Mouse (Mus musculus): ENCODE measurements around the gene Cd2ap.
"Not testable (repeated sequence)": the region's sequence is repeated elsewhere in the genome, so short reads cannot be mapped to it uniquely, and the experiment has no call there.

Cd2ap gene

DNA sequence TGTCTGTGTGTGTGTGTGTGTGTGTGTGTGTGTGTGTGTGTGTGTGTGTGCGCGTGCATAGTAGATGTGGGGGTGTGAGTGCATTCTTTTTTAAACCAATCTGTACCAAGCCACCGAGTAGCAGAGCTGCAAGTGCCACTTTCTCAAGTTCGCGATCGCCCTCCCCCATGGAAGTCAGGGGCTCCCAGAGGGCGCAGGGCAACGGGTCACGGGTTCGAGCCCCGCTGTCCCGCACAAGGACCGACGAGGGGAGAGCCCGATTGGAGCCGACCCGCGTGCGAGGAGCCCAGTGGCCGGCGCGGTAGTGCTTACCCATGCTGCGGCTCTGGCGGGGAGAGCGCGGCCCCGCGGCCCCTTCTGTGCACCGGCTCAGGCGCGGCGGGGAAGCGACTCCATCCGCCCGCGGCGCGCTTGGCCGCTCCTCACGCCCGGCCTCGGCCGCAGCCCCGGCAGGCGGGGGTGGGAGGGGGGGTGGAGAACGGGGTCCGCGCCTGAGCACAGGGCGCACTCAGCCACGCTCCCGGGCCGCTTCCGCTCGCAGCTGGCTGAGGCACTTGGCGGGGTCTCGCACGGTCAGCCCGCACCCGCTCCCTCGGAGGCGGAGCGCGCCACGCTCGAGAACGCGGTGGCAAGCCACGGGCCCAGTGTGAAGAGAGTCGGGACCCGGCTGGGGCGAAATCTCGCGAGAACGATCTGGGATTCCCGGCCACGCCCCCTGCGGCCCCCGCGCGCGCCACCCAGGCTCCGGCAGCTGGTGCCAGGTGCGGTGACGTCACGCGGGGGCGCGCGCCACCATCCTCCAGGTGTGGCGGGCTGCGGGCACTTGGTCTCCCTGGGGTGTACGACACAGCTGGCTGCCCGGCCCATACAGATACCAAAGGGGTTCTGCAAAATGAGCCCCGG, at the start of gene Cd2ap:
TSS of gene Cd2ap (minus strand) at position 665 of the 903 bp plus-strand sequence.
- DNase-seq (ENCODE audit: low read depth, low spot score): peak; percentile 97

DNA sequence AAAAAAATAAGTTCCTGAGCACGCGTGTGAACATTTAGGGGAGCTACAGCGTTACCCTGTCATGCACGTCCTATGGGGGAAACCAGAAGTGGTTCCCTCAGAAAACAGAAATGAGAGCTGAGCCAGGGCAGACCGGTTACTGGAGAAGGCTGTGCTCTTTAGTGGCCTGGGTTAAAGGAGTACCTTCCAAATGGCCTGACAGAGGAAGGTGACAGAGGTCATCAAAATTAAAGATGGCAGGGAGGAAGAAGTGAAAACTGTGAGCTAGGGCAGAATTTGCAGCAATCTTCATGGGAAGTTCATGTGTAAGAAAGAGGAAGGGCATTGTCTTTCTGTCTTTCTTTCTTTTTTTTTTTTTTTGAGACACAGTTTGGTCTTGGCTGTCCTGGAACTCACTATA, 48.3 kb upstream of the Cd2ap start:
- no peak for DNase-seq (ENCODE audit: low read depth, low spot score)

DNA sequence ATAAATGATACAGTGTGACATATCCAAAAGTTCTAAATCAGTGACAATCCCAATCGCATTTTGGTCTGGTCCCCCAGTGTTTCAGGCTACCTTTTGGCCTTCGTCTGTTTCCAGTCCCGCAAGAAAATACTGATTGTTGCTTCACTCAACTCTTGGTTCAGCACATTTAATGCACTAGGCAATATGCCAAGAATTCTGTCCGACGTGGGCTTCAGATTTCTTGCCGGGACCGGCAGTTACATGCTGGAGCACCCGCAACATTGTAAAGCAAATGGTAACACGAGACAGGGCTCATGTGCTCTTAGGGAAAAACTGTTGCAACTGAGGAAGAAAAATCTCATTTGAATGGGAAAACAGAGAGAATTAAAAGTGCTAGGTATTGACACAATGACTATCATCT, 42.3 kb upstream of the Cd2ap start:
- DNase-seq (ENCODE audit: low read depth, low spot score): no peak

DNA sequence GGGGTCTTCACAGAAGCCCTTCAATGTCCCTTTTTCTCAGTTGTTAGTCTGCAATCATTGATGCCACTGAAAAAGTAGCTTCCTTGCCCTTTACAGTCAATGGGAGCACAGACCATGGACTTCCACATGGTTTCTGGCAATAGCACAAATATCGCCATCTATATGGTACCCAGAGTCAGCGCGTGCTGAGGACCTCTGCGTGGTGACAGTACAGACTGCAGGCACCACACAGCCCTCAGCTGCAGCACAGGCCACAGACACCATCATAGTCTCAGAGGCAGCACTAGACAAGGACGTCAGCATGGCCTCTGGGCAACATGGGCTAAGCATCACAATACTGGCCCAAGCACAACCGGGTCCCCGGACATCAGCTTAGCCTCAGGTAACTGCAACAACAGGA, 38.3 kb upstream of the Cd2ap start:
- no peak for DNase-seq (ENCODE audit: low read depth, low spot score)

DNA sequence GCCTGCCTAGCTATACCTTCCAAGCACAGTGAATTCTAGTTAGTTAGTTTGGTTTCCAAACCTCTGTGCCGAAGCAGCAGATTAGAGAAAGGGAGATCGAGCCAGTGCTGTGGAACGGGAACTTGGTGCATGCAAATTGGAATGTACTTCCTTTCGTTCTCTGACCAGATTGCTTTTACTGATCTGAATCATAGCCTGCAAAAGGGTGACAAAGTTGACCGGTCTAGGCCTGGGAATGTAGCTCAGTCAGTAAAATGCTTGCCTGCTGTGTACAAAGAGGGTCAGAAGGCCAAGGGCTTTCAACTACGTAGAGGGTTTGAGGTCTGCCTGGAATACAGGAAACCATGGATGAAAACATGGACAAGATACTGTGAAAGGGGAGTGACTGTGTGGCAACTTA, 35.7 kb upstream of the Cd2ap start:
- no peak for DNase-seq (ENCODE audit: low read depth, low spot score)

DNA sequence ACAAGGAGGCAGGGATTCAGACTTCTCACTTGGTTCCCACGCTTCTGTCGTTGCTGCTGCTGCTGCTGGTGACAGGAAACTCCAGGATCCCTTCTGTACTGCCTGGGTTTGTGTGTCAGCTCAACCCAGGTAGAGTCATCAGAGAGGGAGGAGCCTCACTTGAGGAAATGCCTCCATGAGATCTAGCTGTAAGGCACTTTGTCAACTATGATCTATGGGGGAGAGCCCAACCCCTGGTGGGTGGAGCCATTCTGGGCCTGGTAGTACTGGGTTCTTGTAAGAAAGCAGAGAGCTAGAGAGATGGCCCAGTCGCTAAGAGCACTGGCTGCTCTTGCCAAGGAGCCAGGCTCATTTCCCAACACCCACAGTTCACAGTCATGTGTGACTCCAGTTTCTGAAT, 34.0 kb upstream of the Cd2ap start:
- no peak for DNase-seq (ENCODE audit: low read depth, low spot score)

DNA sequence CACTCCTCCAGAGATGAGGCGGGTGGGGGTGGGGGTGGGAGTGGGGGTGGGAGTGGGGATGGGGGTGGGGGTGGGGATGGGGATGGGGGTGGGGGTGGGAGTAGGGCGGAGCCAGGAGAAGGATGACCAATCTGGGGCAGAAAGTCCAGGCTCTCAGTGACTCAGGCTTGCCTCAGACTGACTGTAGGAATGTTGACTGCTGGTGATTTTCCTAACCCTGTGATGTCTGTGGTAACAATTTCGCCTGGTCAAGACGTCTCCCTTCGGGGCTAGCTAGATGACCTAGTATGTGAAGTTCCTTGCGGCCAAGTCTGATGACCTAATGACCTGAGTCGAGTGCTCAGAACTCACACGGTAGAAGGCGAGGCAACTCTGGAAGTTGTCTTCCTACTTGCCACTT, 32.9 kb upstream of the Cd2ap start:
- no peak for DNase-seq (ENCODE audit: low read depth, low spot score)

DNA sequence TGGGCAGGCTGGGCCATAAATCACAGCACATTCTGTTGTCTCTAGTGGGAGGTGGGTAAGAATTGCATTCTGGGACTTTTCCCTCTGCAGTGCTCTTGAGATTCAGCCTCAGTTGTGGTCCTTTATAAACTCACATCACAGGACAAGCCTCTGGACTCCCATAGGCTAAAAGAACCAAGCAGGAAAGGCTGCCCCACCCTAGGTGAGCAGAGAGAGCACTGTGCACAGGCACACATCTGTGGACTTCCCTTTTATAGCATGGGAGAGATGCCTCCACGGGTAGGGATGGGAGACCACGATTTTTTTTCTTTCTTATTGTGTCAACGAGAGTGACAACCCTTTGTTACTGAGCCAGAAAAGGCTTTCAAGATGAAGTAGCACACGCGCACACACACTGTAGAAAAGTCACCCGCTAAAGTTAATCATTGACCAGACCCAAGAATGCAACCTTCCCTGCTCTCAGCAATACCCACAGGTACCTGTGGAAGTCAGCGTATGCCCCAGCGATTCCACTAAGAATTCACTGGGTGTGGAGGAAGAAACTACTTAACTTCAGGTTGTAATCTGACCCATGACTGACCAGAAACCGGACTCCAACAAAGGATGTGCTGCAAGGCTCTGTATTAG, 32.4 kb upstream of the Cd2ap start:
- DNase-seq (ENCODE audit: low read depth, low spot score): no peak

DNA sequence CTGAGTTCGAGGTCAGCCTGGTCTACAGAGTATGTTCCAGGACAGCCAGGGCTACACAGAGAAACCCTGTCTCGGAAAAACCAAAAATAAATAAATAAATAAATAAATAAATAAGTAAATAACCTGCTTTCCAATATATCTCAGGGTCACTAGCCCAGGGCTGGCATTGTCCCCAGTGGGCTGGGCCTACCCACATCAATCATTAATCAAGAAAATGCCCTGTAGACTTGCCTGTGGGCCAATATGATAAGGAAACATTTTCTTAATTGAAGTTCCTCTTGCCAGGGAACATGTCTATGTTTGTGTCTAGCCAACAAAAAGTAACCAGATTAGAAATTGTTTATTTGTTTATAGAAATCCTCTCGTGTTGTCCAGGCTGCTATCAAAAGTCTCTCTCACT, 31.7 kb upstream of the Cd2ap start:
- DNase-seq (ENCODE audit: low read depth, low spot score): no peak

DNA sequence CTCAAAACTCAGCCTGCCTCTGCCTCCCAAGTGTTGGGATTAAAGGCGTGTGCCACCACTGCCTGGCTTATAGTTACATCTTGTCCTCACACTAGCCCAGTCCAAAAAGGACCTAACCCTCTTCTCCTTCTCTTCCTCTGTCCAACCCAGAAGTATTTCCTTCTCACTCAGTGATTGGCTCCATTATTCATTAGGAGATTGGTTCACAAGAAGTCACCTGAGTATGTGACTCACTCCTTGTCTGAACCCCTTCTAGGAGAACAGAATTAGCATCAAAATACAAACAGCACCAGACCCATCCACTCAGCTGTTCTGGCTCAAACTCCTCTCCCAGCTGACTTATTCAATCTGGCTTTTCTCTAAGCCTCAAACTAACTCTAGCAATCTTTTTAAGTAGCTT, 30.0 kb upstream of the Cd2ap start:
- DNase-seq (ENCODE audit: low read depth, low spot score): not testable (repeated sequence)

DNA sequence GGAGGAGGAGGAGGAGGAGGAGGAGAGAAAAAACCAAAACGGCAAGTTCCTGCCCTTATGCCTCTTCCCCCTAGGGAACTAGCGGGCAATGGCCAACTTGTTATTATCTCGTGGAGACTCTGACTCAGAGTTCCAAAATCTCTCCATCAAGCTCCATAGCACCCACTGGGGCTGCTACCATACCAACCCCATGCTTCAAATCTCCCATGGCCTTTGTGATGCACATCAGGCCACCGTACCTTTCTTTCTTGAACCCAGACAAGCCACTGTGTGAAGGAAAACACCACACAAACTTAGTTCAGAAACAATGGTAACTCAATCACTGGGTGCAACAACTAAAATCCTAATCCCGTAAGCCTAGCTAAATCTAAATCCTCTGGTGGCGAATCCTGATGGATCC, 29.5 kb upstream of the Cd2ap start:
- DNase-seq (ENCODE audit: low read depth, low spot score): no peak

DNA sequence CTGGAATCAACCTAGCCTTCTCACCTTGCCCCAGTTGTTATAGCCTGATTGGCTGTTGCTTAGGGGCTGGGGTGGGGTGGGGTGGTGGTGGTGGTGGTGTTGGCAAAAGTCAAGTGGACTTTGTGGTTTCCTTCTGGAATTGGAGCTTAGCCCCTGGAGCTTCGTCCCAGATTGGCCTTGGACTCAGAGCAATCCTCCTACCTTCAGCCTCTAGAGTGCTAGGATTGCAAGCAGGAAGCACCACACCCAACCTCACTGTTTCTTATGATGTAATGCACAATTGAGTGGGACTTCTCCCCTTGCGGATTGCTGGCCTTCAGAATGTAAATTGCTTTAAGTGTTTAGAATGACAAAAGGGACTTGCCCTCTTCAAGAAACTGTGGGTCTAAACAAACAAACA, 24.3 kb upstream of the Cd2ap start:
- no peak for DNase-seq (ENCODE audit: low read depth, low spot score)

DNA sequence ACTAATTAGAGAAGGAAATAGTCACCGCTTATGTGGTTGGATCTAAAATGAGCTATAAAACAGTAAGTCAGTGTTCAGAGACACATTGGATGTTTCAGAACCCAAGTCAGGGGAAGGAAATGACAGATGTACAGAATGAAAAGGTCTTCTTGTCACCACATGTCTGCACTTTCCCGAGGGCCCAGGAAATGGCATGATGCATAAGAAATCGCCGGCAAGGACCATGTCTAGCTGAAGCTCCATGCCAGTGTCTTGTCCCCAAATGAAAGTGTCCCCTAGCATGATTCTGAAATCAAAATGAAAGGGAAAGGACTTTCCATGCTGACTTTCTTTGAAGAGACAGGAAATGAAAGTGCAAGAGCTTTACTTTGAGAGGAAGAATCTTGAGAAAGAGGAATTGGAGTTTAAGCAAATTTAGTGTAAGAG, 10.8 kb upstream of the Cd2ap start:
- no peak for DNase-seq (ENCODE audit: low read depth, low spot score)

DNA sequence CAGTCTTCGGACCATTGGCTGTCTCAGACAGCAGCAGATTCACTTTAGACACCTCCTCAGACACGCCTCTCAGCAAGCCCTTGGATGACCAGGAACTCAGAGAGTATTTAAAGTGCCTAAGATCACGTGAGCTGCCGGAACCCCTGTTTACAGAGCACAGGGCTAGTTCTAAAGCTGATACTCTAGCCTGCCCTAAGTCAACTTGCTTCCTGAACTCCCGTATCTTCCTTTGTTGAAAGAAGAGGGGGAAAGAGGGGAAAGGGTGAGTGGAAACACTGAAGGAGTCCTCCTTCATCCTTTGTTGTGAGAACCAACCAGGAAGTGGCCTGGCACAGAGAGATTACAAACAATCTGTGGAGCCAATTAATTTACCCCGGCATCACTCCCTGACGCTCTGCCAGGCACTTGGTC, 8.6 kb upstream of the Cd2ap start:
- no peak for DNase-seq (ENCODE audit: low read depth, low spot score)

DNA sequence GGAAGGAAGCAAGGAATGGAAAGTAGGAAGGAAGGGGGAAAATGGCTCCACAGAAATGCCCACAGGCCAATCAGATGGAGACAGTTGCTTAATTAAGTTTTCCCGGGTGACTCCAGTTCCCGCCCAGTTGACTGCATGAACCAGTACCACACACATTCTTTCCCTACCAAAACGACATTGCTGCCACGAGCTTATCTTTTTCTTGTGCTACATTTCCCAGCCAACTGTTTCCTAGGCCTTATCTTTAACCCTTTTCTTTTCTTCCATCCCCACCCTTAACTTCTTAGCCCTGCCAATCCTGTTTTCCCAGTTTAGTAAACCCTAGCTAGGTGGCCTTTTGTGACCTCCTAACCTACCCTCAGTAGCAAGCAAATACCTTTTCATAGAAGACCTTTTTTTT, 7.9 kb upstream of the Cd2ap start:
- no peak for DNase-seq (ENCODE audit: low read depth, low spot score)

DNA sequence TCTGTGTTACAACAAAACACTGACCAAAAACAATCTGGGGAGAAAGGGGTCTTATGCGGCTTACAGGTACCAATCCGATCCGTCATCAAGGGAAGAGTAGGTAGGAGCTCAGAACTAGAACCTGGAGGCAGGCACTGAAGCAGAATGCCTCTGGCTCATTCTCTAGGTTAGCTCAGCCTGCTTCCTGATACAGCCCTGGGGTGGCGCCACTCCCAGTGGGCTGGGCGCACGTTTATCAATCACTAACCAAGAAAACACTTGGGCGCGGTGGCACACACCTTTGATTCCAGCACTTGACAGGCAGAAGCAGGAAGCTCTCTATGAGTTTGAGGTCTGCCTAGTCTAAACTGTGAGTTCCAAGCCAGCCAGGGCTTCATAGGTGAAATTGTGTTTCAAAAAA, 7.3 kb upstream of the Cd2ap start:
- no peak for DNase-seq (ENCODE audit: low read depth, low spot score)

DNA sequence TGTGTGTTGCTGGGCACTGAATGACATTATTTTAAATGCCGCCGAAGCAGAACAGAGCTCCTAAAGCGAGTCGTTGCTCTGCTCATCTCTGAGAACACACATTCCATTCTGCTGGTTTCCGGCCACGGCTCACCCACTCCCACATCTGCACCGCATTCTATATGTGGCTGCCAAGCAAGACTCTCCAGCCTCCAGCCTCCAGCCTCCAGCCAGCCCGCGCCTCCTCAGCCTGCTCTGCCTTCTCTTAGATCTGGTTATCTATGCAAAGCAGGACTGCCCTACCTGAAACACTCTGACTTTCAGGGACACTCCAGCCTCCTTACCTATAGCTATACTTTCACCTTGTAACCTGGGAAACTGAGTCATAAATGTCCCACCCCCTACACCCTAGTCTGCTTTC, 6.8 kb upstream of the Cd2ap start:
- DNase-seq (ENCODE audit: low read depth, low spot score): peak; percentile 70

DNA sequence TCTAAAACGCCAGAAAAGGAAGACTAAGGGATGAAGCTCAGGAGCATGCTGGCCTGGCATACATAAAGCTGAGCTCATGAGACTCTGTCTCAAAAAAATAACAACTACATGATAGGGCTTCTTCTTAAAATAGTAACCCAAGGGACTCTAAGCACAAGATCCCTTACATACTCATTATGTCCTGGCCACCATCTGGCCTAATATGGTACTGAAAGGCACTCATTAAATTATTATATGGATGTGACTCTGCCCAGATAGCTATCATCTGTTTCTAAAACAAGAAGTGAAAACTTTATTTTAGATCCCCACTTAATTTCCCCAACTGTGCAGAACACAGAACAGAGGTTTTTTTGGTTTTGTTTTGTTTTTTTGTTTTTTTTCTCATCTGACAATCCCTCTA, 6.4 kb upstream of the Cd2ap start:
- no peak for DNase-seq (ENCODE audit: low read depth, low spot score)

DNA sequence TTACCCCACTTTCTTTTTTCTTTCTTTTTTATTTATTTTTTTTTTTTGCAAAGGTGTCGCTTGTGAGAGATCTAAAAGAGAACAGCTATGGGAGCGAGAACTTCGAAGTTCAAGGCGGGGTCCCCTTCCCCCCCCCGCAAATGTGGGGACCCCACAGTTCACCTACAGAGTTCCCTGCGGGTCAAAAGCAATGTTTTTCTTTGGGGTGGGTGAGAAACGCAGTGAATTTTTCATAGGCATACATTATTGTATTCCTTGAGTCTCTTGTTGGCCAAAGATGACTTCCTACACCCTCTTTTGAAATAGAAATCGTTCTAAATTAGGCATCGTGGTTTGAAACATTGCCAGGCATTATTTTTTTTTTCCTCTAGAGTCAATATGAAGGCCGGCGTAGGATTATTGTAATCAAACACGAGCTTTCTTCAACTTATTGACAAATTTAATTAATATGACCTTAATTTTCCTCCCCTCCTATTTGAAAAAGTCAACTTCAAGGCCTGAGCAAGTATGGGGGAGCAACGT, 500 bp upstream of the Cd2ap start:
- DNase-seq (ENCODE audit: low read depth, low spot score): no peak

DNA sequence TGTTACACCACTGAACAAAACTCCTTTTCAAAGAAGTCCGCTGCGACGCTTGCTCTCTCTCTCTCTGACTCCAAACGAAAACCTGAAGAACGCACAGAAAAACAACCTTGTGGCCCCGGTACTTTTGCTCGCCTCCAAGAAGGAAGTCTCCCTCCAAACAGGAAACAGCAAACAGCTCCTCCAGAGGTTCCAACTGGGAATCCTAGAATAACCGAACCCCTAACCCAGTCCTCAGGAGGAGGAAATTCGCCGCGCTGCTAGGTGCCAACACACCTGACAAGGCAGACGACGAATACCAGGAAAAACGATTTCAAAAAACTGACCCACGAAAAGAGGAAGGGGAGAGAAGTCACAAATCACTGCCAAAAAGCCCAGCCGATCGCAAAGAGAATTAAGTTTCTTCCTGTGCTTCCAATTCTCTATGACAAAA, 879 bp downstream of the Cd2ap start:
- DNase-seq (ENCODE audit: low read depth, low spot score): peak; percentile 52

DNA sequence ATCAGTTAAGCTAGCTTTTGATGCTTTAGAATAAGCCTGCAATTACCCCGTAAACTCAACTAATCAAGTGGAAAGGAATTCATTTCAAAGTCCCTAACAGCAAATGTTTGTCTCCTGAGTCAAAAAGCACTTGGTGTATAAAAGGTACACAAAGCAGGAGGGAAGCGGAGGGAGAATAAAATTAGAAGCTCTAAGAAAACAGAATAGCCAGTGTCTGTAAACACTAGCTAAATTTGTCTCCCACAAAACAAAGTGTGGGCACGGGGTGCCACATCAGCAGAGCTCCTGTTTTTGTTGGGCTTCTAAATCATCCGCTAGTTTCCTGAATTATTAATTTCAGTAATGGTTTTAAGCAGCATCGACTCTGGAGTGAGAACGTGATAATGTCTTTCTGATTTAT, 1.4 kb downstream of the Cd2ap start:
- DNase-seq (ENCODE audit: low read depth, low spot score): no peak

DNA sequence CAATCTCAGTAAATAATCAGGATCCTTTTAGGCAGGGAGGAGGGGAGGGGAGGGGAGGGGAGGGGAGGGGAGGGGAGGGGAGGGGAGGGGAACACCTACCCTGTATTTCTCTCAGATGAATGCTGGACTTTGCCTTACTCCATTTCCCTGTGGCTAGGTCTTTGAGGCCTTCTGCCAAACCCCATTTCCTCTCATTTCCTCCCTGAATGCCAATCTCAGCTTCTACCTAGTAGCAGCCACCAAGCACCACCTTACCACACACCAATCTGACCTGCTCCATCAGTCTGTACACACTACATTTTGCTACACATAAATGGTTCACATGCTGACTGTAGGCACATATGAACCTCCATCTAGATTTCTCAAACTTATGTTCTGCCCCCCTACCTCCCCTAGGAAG, 6.0 kb downstream of the Cd2ap start:
- DNase-seq (ENCODE audit: low read depth, low spot score): no peak

DNA sequence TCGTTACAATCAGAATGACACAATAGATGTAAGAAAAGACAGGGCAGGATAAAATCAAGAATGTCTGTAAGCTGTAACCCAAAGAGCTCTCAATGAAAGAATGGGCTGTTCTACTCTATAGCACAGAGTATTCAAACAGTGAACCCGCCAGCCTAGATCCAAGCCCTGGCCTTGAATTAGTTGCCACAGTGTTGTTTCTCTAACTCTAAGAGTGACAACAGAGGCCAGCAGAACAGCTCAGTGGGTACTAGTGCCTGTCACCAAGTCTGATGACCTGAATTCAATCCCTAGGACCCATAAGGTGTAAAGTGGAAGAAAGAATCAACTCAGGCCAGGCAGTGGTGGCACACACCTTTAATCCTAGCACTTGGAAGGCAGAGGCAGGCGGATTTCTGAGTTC, 13.3 kb downstream of the Cd2ap start:
- no peak for DNase-seq (ENCODE audit: low read depth, low spot score)
